Mouse (Mus musculus) lung, embryonic 16.5 days (tissue): ENCODE results near the gene Cbfb. TPM values are rescaled to one million over a fixed set of nuclear protein-coding genes. Genes with fewer than 3 reads are reported as not detected.

Experiments
- ATAC-seq: fragments of 200-750 bp; cut with Nextera tagmentation; 2 replicates; pipeline ENCODE4 v1.8.0; 2017; ENCODE audit warnings: low read depth, mild to moderate bottlenecking, moderate library complexity
- H3K27ac ChIP-seq: fragments of 300-500 bp; sonication (generic); 2 replicates; pipeline ENCODE4 v1.5.1; 2014; ENCODE audit warnings: mild to moderate bottlenecking, control low read depth, low read length
- H3K27me3 ChIP-seq: fragments of 300-500 bp; sonication (generic); 2 replicates; pipeline ENCODE4 v1.6.1; 2014; ENCODE audit warnings: low read depth, low read length, mixed read lengths; ENCODE audit not compliant: control insufficient read depth, insufficient read depth
- H3K36me3 ChIP-seq: fragments of 300-500 bp; sonication (generic); 2 replicates; pipeline ENCODE4 v1.6.1; 2014; ENCODE audit warnings: low read length; ENCODE audit not compliant: control insufficient read depth, insufficient read depth
- H3K4me1 ChIP-seq: fragments of 300-500 bp; sonication (generic); replicated peaks from 2 replicates; pipeline ENCODE4 v1.6.1; 2014; ENCODE audit warnings: low read length, mixed read lengths; ENCODE audit not compliant: control insufficient read depth, insufficient read depth
- H3K4me2 ChIP-seq: fragments of 300-500 bp; sonication (generic); 2 replicates; pipeline ENCODE4 v1.6.1; 2014; ENCODE audit warnings: low read depth, low read length, control low read depth
- H3K4me3 ChIP-seq: fragments of 300-500 bp; sonication (generic); 2 replicates; pipeline ENCODE4 v1.5.1; 2014; ENCODE audit warnings: mild to moderate bottlenecking, low read length, control low read depth
- H3K9ac ChIP-seq: fragments of 300-500 bp; sonication (generic); 2 replicates; pipeline ENCODE4 v1.6.1; 2014; ENCODE audit warnings: low read length, control low read depth
- H3K9me3 ChIP-seq: fragments of 300-500 bp; sonication (generic); 2 replicates; pipeline ENCODE4 v1.6.1; 2016; ENCODE audit warnings: low read length; ENCODE audit not compliant: control insufficient read depth
- WGBS: fragments of 180-500 bp; shearing (Covaris S2); extraction: QIAGEN DNeasy Blood & Tissue Kit; methylation state at CpG from one replicate; pipeline ENCODE4 v1.1.7; 2014; 5-methylcytosine and 5-hydroxymethylcytosine counted together
- polyA plus RNA-seq: library from polyadenylated mRNA; unstranded; fragments of >200 nt; fragmentation: Nextera tagmentation; extraction: Ambion mirVana; gene quantifications from 2 replicates; pipeline ENCODE4 v1.2.1, GENCODE M21; 2015

The Cbfb gene
- polyA plus RNA-seq, 1 experiment from 2014 or later, result 55.5 TPM

GRCm38 (mm10) chr8:105157555-105157954, 12.9 kb upstream of the Cbfb start:
- WGBS, result 52% methylated on average over 10 of the region's 10 CpGs
- H3K4me3 ChIP-seq, result no peak overlapping the region
- no peak overlapping the region for H3K27ac ChIP-seq
- H3K4me2 ChIP-seq, result no peak overlapping the region
- H3K4me1 ChIP-seq, result peaks cover 9% of the 10 kb centered on the region
- no peak overlapping the region for H3K9ac ChIP-seq
- H3K36me3 ChIP-seq, result no peaks in the 10 kb centered on the region
- no peak for ATAC-seq
- H3K9me3 ChIP-seq, result no peaks in the 10 kb centered on the region
- no peaks in the 10 kb centered on the region for H3K27me3 ChIP-seq

GRCm38 (mm10) chr8:105158084-105158483, 12.4 kb upstream of the Cbfb start:
- 63% methylated on average over 3 of the region's 3 CpGs for WGBS

GRCm38 (mm10) chr8:105161121-105161652, 9.3 kb upstream of the Cbfb start:
- no peak overlapping the region for H3K4me2 ChIP-seq
- H3K9me3 ChIP-seq, result no peaks in the 10 kb centered on the region
- no peak for ATAC-seq
- H3K36me3 ChIP-seq, result no peaks in the 10 kb centered on the region
- no peak overlapping the region for H3K4me3 ChIP-seq
- 37% methylated on average over 3 of the region's 3 CpGs for WGBS
- H3K4me1 ChIP-seq, result peaks cover 3% of the 10 kb centered on the region; the same call in 1 of the 2 replicates
- H3K9ac ChIP-seq, result no peak overlapping the region
- no peaks in the 10 kb centered on the region for H3K27me3 ChIP-seq
- no peak overlapping the region for H3K27ac ChIP-seq

More at GRCm38 (mm10) chr8:105158084-105158483, 12.4 kb upstream of the Cbfb start:
- no peak overlapping the region for H3K4me3 ChIP-seq
- H3K36me3 ChIP-seq, result no peaks in the 10 kb centered on the region
- H3K9ac ChIP-seq, result no peak overlapping the region
- H3K27ac ChIP-seq, result no peak overlapping the region
- H3K9me3 ChIP-seq, result no peaks in the 10 kb centered on the region
- H3K4me1 ChIP-seq, result peaks cover 4% of the 10 kb centered on the region
- H3K4me2 ChIP-seq, result no peak overlapping the region
- no peaks in the 10 kb centered on the region for H3K27me3 ChIP-seq
- ATAC-seq, result no peak

- no peaks in the 10 kb centered on the region for H3K36me3 ChIP-seq
- 23% methylated on average over 6 of the region's 6 CpGs for WGBS
- no peak overlapping the region for H3K4me3 ChIP-seq
- no peaks in the 10 kb centered on the region for H3K9me3 ChIP-seq
- no peak overlapping the region for H3K27ac ChIP-seq
- ATAC-seq, result peak; percentile 8; the same call in 1 of the 2 replicates
- H3K4me2 ChIP-seq, result no peak overlapping the region
- H3K27me3 ChIP-seq, result no peaks in the 10 kb centered on the region
- H3K9ac ChIP-seq, result no peak overlapping the region
- peaks cover 3% of the 10 kb centered on the region; the same call in 1 of the 2 replicates for H3K4me1 ChIP-seq
Measured at GRCm38 (mm10) chr8:105164272-105164902, 6.1 kb upstream of the Cbfb start.

GRCm38 (mm10) chr8:105165191-105165590, 5.3 kb upstream of the Cbfb start:
- H3K36me3 ChIP-seq, result no peaks in the 10 kb centered on the region
- no peak overlapping the region for H3K27ac ChIP-seq
- 83% methylated on average over 2 of the region's 2 CpGs for WGBS
- no peak overlapping the region for H3K9ac ChIP-seq
- no peaks in the 10 kb centered on the region for H3K9me3 ChIP-seq
- H3K27me3 ChIP-seq, result no peaks in the 10 kb centered on the region
- ATAC-seq, result no peak
- no peak overlapping the region for H3K4me3 ChIP-seq
- peaks cover 3% of the 10 kb centered on the region; the same call in 1 of the 2 replicates for H3K4me1 ChIP-seq
- H3K4me2 ChIP-seq, result no peak overlapping the region

- no peak overlapping the region for H3K4me2 ChIP-seq
- no peak overlapping the region for H3K4me3 ChIP-seq
- no peaks in the 10 kb centered on the region for H3K9me3 ChIP-seq
- H3K27ac ChIP-seq, result no peak overlapping the region
- 73% methylated on average over 2 of the region's 2 CpGs for WGBS
- no peaks in the 10 kb centered on the region for H3K36me3 ChIP-seq
- no peak for ATAC-seq
- H3K4me1 ChIP-seq, result peaks cover 5% of the 10 kb centered on the region; the same call in 1 of the 2 replicates
- H3K9ac ChIP-seq, result no peak overlapping the region
- H3K27me3 ChIP-seq, result no peaks in the 10 kb centered on the region
Measured at GRCm38 (mm10) chr8:105167116-105167515, 3.4 kb upstream of the Cbfb start.

- no peaks in the 10 kb centered on the region for H3K9me3 ChIP-seq
- no peaks in the 10 kb centered on the region for H3K36me3 ChIP-seq
- peaks cover 13% of the 10 kb centered on the region for H3K4me1 ChIP-seq
- H3K4me3 ChIP-seq, result no peak overlapping the region; the same call in 1 of the 2 replicates
- no peaks in the 10 kb centered on the region for H3K27me3 ChIP-seq
- 37% methylated on average over 3 of the region's 3 CpGs for WGBS
- H3K4me2 ChIP-seq, result peak overlapping the region; percentile 71
- no peak overlapping the region for H3K9ac ChIP-seq
- H3K27ac ChIP-seq, result peak overlapping the region; percentile 99; the same call in 1 of the 2 replicates
- no peak for ATAC-seq
Measured at GRCm38 (mm10) chr8:105169582-105169981, 892 bp upstream of the Cbfb start.

GRCm38 (mm10) chr8:105170041-105170380, 463 bp upstream of the Cbfb start:
- Histone ChIP-seq H3K9ac (peak overlapping the region; percentile 70), H3K4me1 (peaks cover 13% of the 10 kb centered on the region), H3K27me3 (no peaks in the 10 kb centered on the region), H3K27ac (peak overlapping the region; percentile 99), H3K9me3 (no peaks in the 10 kb centered on the region), H3K4me3 (peak overlapping the region; percentile 92), H3K36me3 (no peaks in the 10 kb centered on the region), H3K4me2 (peak overlapping the region; percentile 71)
- WGBS, result 1% methylated on average over 5 of the region's 5 CpGs
- ATAC-seq, result no peak; the same call in 1 of the 2 replicates

GRCm38 (mm10) chr8:105171116-105172002, 885 bp downstream of the Cbfb start:
- ATAC-seq, result peak; percentile 63
- Histone ChIP-seq H3K4me2 (peak overlapping the region; percentile 71), H3K4me1 (peaks cover 13% of the 10 kb centered on the region)

More at GRCm38 (mm10) chr8:105171116-105172002, 885 bp downstream of the Cbfb start:
- Histone ChIP-seq H3K9me3 (no peaks in the 10 kb centered on the region), H3K36me3 (peaks cover 2% of the 10 kb centered on the region; the same call in 1 of the 2 replicates), H3K27ac (peak overlapping the region; percentile 99), H3K27me3 (no peaks in the 10 kb centered on the region), H3K9ac (peak overlapping the region; percentile 98), H3K4me3 (peak overlapping the region; percentile 92)
- under 1% methylated on average over 90 of the region's 92 CpGs for WGBS
